Mouse (Mus musculus) colon, adult 2 months (tissue): ENCODE results near the gene Polr2i. TPM values are rescaled to one million over a fixed set of nuclear protein-coding genes. Genes with fewer than 3 reads are reported as not detected.

Experiments used
- polyA plus RNA-seq: library from polyadenylated mRNA; depleted of rRNA; stranded (reverse); fragments of >200 nt; gene quantifications from 2 replicates; pipeline ENCODE4 v1.2.3, GENCODE M21; 2012; rRNA removed

The Polr2i gene
- 86.6 and 107 TPM in 2 replicates for polyA plus RNA-seq

DNA sequence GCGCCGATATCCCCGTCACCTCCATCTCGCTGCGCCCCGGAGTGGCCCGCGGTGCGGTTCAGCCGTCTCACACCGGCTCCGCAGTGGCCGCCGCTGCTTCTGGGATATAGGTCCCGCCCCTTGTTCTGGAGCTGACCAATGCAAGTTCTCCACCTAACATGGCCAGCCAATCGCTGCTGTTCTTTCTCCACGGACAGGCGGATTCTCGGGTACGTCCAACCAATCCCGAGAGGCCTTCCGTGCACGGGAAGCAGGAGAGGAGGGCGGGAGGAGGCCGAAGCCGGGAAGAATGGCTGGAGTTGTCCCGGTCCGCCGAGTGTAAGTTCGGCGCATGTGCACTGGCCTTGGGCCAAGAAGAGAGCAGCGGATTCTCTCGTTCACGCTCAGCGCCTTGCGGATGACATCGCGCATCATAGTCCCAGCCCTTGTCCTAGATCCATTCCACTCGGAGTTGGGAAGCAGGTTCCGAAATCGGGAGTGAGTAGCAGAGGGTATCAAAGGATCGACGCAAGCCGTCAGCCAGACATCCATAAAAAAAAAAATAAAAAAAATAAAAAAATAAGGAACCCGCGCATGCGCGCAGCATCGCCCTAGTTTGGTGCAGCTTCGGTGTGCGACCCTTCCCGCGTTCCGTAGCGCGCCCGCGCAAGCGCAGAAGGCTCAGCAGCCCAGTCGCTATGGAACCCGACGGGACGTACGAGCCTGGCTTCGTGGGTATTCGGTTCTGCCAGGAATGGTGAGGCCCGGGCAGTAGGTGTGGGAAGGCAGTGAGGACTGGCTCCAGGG is at the start of gene Polr2i, which contains the start of gene Tbcb:
Gene Polr2i, plus strand, starts transcription at position 280 of the 786 bp plus-strand sequence.
Gene Tbcb, minus strand, starts transcription at position 604 of the 786 bp plus-strand sequence.

GRCm38 (mm10) chr7:30183879-30184289 is 47.9 kb upstream of the Polr2i start, which contains the start of gene Cox7a1:
TSS of gene Cox7a1 (plus strand) at chr7:30184144.

DNA sequence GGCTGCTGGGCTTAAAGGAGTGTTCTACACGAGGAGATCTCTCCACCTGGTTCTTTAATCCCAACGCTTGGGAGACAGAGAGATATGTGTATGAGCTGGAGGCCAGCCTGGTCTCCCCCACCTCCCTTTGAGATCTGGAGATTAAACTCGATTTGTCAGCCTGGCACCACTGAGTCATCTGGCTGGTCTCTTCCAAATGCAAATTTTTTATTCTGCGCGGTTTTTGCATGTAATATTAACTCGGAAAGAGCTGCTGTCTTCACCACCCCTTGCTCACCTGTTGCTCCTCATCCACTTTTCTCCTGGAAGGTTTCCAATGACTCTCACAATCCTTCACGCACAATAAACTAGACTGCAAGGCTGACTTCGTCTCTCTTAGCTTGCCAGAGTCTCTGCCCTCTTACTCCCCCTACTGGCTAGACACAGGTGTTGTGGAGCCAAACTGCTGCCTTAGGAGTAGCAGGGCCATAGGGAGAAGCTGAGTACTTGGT is 33.2 kb upstream of the Polr2i start, which contains the start of gene Capns1:
Gene Capns1, minus strand, starts transcription at position 331 of the 491 bp plus-strand sequence.

DNA sequence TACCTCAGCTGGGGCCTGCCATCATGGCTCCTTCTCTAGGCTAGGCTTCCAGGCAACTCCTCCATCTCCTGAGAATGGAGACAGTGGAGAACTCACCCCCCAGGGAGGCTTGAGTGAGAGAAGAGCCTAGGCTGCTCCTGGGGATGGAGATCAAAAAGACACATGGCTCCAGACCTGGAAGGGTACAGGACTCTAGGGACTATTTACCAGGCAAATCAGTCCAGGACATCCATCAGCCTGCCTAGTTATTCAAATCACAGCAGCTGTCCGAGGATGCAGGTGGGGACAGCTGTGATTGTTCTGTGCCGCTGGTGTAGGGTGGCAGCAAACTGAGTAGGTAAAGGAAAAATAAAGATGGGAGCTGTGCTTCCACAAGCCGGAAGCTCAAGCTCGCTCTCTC is 3.9 kb downstream of the Polr2i start, which contains the start of gene Ovol3:
Gene Ovol3, minus strand, starts transcription at position 101 of the 400 bp plus-strand sequence.

GRCm38 (mm10) chr7:30279951-30280669 is 48.4 kb downstream of the Polr2i start, which contains the start of the genes Thap8 and Wdr62:
TSS of gene Thap8 (plus strand) at chr7:30280094.
TSS of gene Wdr62 (minus strand) at chr7:30280419.

Other genes starting within 250 kb of the Polr2i start
- gene Zfp568, start 248.0 kb upstream of the Polr2i start, polyA plus RNA-seq: 3.8 and 4.0 TPM in 2 replicates
- gene Zfp14, start 180.6 kb upstream of the Polr2i start, polyA plus RNA-seq: 1.1 and 1.2 TPM in 2 replicates
- gene Zfp82, start 159.0 kb upstream of the Polr2i start, polyA plus RNA-seq: 0.29 and 0.35 TPM in 2 replicates
- gene Gm26920, start 141.5 kb upstream of the Polr2i start, polyA plus RNA-seq: not detected in 2 replicates
- 0.57 and 1.9 TPM in 2 replicates for gene Zfp566, start 141.4 kb upstream of the Polr2i start, polyA plus RNA-seq
- 7.9 and 8.4 TPM in 2 replicates for gene Zfp260, start 137.2 kb upstream of the Polr2i start, polyA plus RNA-seq
- 0.38 and 1.9 TPM in 2 replicates for gene Zfp382, start 110.0 kb upstream of the Polr2i start, polyA plus RNA-seq
- 6.3 and 8.4 TPM in 2 replicates for gene Zfp146, start 62.2 kb upstream of the Polr2i start, polyA plus RNA-seq
- 48.3 and 56.0 TPM in 2 replicates for gene Cox7a1, start 47.8 kb upstream of the Polr2i start, polyA plus RNA-seq
- 791 and 1,080 TPM in 2 replicates for gene Capns1, start 33.1 kb upstream of the Polr2i start, polyA plus RNA-seq
- 46.0 and 55.7 TPM in 2 replicates for gene Tbcb, start 324 bp downstream of the Polr2i start, polyA plus RNA-seq
- not detected in 2 replicates for gene Ovol3, start 3.8 kb downstream of the Polr2i start, polyA plus RNA-seq
- gene Thap8, start 48.1 kb downstream of the Polr2i start, polyA plus RNA-seq: 0.12 and 0.19 TPM in 2 replicates
- 20.8 and 23.2 TPM in 2 replicates for gene Wdr62, start 48.5 kb downstream of the Polr2i start, polyA plus RNA-seq
- 11.3 and 14.7 TPM in 2 replicates for gene Clip3, start 59.8 kb downstream of the Polr2i start, polyA plus RNA-seq
- gene Alkbh6, start 76.8 kb downstream of the Polr2i start, polyA plus RNA-seq: 165 and 192 TPM in 2 replicates
- gene Syne4, start 82.9 kb downstream of the Polr2i start, polyA plus RNA-seq: 11.0 and 13.9 TPM in 2 replicates
- gene E130208F15Rik, start 89.8 kb downstream of the Polr2i start, polyA plus RNA-seq: 1.2 and 1.4 TPM in 2 replicates
- gene Sdhaf1, start 91.9 kb downstream of the Polr2i start, polyA plus RNA-seq: 26.8 and 37.9 TPM in 2 replicates
- gene Lrfn3, start 130.8 kb downstream of the Polr2i start, polyA plus RNA-seq: 25.6 and 26.3 TPM in 2 replicates
- 54.3 and 84.5 TPM in 2 replicates for gene Tyrobp, start 181.8 kb downstream of the Polr2i start, polyA plus RNA-seq
- 12.2 and 17.0 TPM in 2 replicates for gene Hcst, start 187.9 kb downstream of the Polr2i start, polyA plus RNA-seq
- gene Nfkbid, start 189.8 kb downstream of the Polr2i start, polyA plus RNA-seq: 7.8 and 8.1 TPM in 2 replicates
- 49.6 and 52.2 TPM in 2 replicates for gene Aplp1, start 213.6 kb downstream of the Polr2i start, polyA plus RNA-seq
- gene Kirrel2, start 225.7 kb downstream of the Polr2i start, polyA plus RNA-seq: 0.35 and 0.52 TPM in 2 replicates
- gene Nphs1, start 226.4 kb downstream of the Polr2i start, polyA plus RNA-seq: 0.03 and 0.80 TPM in 2 replicates